Mouse (Mus musculus) retina, embryonic 14.5 days (tissue): ENCODE results near the gene Nasp.

ENCODE experiments used
- DNase-seq: peaks from one replicate; pipeline ENCODE4 v3.0.0-alpha.2; 2015; ENCODE audit warnings: low spot score

Nasp gene

GRCm38 (mm10) chr4:116635197-116635596 is 7.5 kb upstream of the Nasp start:
- DNase-seq: no peak

GRCm38 (mm10) chr4:116627359-116627716 is 403 bp downstream of the Nasp start:
- peak; percentile 97 for DNase-seq

- DNase-seq: peak; percentile 96
These were observed 933 bp downstream of the Nasp start for GRCm38 (mm10) chr4:116626658-116627358.

GRCm38 (mm10) chr4:116624831-116625230 is 2.9 kb downstream of the Nasp start:
- no peak for DNase-seq

GRCm38 (mm10) chr4:116615237-116615636 is 12.5 kb downstream of the Nasp start:
- DNase-seq: no peak

- no peak for DNase-seq
These were observed 15.1 kb downstream of the Nasp start for GRCm38 (mm10) chr4:116612621-116613020.

GRCm38 (mm10) chr4:116596978-116597881 is 30.5 kb downstream of the Nasp start:
- DNase-seq: peak; percentile 90

- no peak for DNase-seq
These were observed 31.4 kb downstream of the Nasp start, which contains the start of gene Ccdc17 for GRCm38 (mm10) chr4:116596379-116596778. Gene Ccdc17, plus strand, starts transcription at chr4:116596654.

GRCm38 (mm10) chr4:116595793-116596192 is 31.9 kb downstream of the Nasp start:
- DNase-seq: no peak

GRCm38 (mm10) chr4:116558151-116558882 is 69.4 kb downstream of the Nasp start:
- no peak for DNase-seq

- DNase-seq: peak; percentile 97
These were observed 70.2 kb downstream of the Nasp start, which contains the start of gene Gpbp1l1 for GRCm38 (mm10) chr4:116557306-116558121. Gene Gpbp1l1, plus strand, starts transcription at chr4:116557658.

GRCm38 (mm10) chr4:116556561-116557305 is 71.0 kb downstream of the Nasp start:
- peak; percentile 94 for DNase-seq

GRCm38 (mm10) chr4:116555413-116556300 is 72.1 kb downstream of the Nasp start, which contains the start of gene Tmem69:
Gene Tmem69, minus strand, starts transcription at chr4:116555936.
- peak; percentile 87 for DNase-seq

GRCm38 (mm10) chr4:116553035-116553434 is 74.7 kb downstream of the Nasp start:
- no peak for DNase-seq
